Mouse (Mus musculus) thymus, adult 18-20 months (tissue): ENCODE data around the gene Trpv5.

Source experiments
- DNase-seq, 2 experiments: peaks; one replicate each; pipeline ENCODE4 v3.0.0; 2022; ENCODE audit warnings: mixed read lengths in 2 of 2

Gene Trpv5

GRCm38 (mm10) chr6:41640449-41640848 lies 40.1 kb downstream of the Trpv5 start:
- no peak for DNase-seq

- no peak for DNase-seq
Measured at GRCm38 (mm10) chr6:41637927-41638506, 42.6 kb downstream of the Trpv5 start.

- no peak for DNase-seq
Measured at GRCm38 (mm10) chr6:41637393-41637792, 43.2 kb downstream of the Trpv5 start.

- DNase-seq: no peak
Measured at GRCm38 (mm10) chr6:41636178-41636577, 44.4 kb downstream of the Trpv5 start, which contains the start of gene Trpv6. Gene Trpv6 (minus strand): TSS chr6:41636405.

GRCm38 (mm10) chr6:41635211-41635610 lies 45.4 kb downstream of the Trpv5 start:
- no peak for DNase-seq

- no peak for DNase-seq
Measured at GRCm38 (mm10) chr6:41631549-41631948, 49.0 kb downstream of the Trpv5 start.

GRCm38 (mm10) chr6:41630791-41631190 lies 49.8 kb downstream of the Trpv5 start:
- no peak for DNase-seq

- no peak for DNase-seq
Measured at GRCm38 (mm10) chr6:41628180-41628579, 52.4 kb downstream of the Trpv5 start.

- no peak for DNase-seq
Measured at GRCm38 (mm10) chr6:41622661-41623060, 57.9 kb downstream of the Trpv5 start.

- no peak for DNase-seq
Measured at GRCm38 (mm10) chr6:41621241-41621990, 59.2 kb downstream of the Trpv5 start.

GRCm38 (mm10) chr6:41620173-41620798 lies 60.3 kb downstream of the Trpv5 start:
- no peak for DNase-seq

GRCm38 (mm10) chr6:41607637-41608036 lies 72.9 kb downstream of the Trpv5 start:
- DNase-seq: no peak

GRCm38 (mm10) chr6:41606214-41606613 lies 74.4 kb downstream of the Trpv5 start:
- peak; percentile 46 to 59 for DNase-seq

- DNase-seq: no peak
Measured at GRCm38 (mm10) chr6:41605794-41606104, 74.8 kb downstream of the Trpv5 start.

- DNase-seq: peak; percentile 81 to 83
Measured at GRCm38 (mm10) chr6:41605061-41605793, 75.3 kb downstream of the Trpv5 start, which contains the start of gene Ephb6. Gene Ephb6 (plus strand): TSS chr6:41605482.

GRCm38 (mm10) chr6:41604401-41605050 lies 76.0 kb downstream of the Trpv5 start:
- DNase-seq: peak; percentile 56 to 70
